Mouse (Mus musculus): ENCODE measurements around the gene Prkag2.

DNA sequence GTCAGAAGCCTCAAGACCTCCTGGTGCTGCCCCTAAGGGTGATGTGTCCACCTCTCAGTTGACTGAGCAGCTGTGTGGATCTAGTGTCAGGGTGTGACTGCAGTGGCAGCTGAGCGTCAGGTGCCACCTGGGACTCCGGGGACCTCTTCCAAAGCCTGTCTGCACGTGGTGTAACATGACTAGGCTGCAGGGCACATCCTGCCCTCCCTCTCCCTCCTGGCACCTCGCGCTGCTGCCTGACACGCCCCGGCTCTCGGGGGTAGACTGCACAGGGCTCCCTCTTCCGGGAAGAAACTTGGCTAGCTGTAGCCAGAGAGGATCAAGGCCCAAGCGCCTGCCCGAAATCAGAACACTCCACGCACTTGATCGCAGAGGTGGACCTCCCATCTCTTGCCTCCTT, 127.2 kb downstream of the Prkag2 start:
- TF ChIP-seq CTCF (IDR thresholded peaks at IDR 0.05; ENCODE audit: low read depth) (no peak), EP300 (IDR thresholded peaks at IDR 0.05; ENCODE audit: low read depth) (no peak)
